ENCODE assay signal across 13 mouse cellular contexts in the genomic region with DNA sequence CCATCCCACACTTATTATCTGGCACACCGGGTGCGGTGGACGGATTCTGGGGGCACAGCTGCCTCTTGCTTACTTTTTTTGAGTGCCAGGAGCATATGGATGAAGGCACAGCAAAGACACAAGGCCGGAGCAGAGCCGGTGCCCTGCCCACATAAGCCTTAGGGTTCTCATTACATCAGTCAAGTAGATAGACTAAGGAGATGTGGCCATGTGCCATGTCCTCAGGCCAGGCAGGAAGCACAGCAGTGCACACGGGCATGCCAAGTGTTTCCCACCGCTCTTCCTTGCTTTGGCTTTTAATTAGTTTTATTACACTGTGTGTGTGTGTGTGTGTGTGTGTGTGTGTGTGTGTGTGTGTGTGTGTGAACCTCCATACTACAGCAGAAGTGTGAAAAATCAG.
"Had no signal": no experiment of that assay in that cellular context is flagged by ENCODE, and none has a peak within 500 bp of the region (broad histone marks: within the 10 kb centered on the region; RNA-seq: fewer than 3 reads in every experiment).

No protein-coding gene starts in this region.

- DNase-seq: kidney, adult 9 months; kidney, postnatal 36 days; lung, postnatal 14 days; thymus, postnatal 4 days had no signal

- H3K9me3 ChIP-seq: limb, embryonic 15.5 days; lung, embryonic 15.5 days had no signal

- H3K36me3 ChIP-seq: limb, embryonic 15.5 days; liver, embryonic 12.5 days; lung, embryonic 15.5 days; midbrain, embryonic 12.5 days had no signal

- H3K27me3 ChIP-seq: limb, embryonic 15.5 days; liver, embryonic 12.5 days; lung, embryonic 15.5 days; megakaryocyte, embryonic 14.5 days had no signal

- H3K4me2 ChIP-seq: limb, embryonic 15.5 days; liver, embryonic 12.5 days; lung, embryonic 15.5 days; midbrain, embryonic 12.5 days had no signal

- H3K4me1 ChIP-seq: limb, embryonic 15.5 days; liver, embryonic 12.5 days; lung, embryonic 15.5 days; megakaryocyte, embryonic 14.5 days had no signal

- ATAC-seq: liver, embryonic 12.5 days; midbrain, embryonic 16.5 days had no signal

- H3K4me3 ChIP-seq: limb, embryonic 15.5 days; liver, embryonic 12.5 days; lung, embryonic 15.5 days; megakaryocyte, embryonic 14.5 days; midbrain, embryonic 12.5 days had no signal

- H3K9ac ChIP-seq: limb, embryonic 15.5 days; liver, embryonic 12.5 days; lung, embryonic 15.5 days; midbrain, embryonic 12.5 days had no signal

- H3K27ac ChIP-seq: kidney, postnatal 0 days; limb, embryonic 15.5 days; liver, embryonic 12.5 days; lung, embryonic 15.5 days; macrophage; midbrain, embryonic 12.5 days; stomach, postnatal 0 days had no signal
